Mouse (Mus musculus) small intestine, adult 2 months (tissue): ENCODE results near the gene Rhobtb3.

ENCODE experiments used
- CTCF ChIP-seq: fragments of 200-500 bp; IDR thresholded peaks from 2 replicates; pipeline ENCODE4 v1.5.1; 2012; ENCODE audit warnings: low read depth, mild to moderate bottlenecking, control low read depth, inconsistent platforms, low read length, moderate library complexity, mixed read lengths; ENCODE audit not compliant: insufficient replicate concordance, insufficient read length; ENCODE audit errors: extremely low read depth
- POLR2A ChIP-seq: fragments of 200-500 bp; IDR thresholded peaks from 2 replicates; pipeline ENCODE4 v1.6.1; 2012; ENCODE audit warnings: low read depth, mild to moderate bottlenecking, control low read depth, inconsistent platforms, low read length, moderate library complexity

DNA sequence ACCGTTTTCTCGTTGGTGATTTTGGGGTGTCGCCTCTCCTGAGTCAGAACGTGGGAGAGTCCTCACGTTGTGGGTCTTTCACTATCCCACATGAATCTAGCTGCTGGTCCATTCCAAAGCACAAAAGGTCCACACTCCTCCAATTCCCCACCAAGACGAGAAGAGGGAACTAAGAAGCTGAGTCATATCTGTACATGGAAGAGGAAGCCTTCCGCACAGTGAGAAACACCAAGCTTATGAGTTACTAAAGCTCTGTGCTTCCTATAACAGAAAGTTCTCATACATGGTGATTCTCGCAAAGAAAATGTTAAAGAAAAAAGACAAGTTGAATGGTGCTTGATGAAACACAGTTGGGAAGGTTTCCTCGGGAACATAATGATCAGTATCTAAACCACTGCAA lies 120.5 kb downstream of the Rhobtb3 start:
- no peak for TF ChIP-seq POLR2A
- TF ChIP-seq CTCF = no peak
